25 mouse cellular contexts compared by ENCODE assay signal in genomic region chr17:66665201-66665756, GRCm38 (mm10).
DNase-seq lines count a peak whose midpoint lies in the region; ATAC-seq and TF ChIP-seq lines count a peak whose summit lies in the region.
"Had no signal": no experiment of that assay in that cellular context is flagged by ENCODE, and none has a peak within 500 bp of the region (broad histone marks: within the 10 kb centered on the region; RNA-seq: fewer than 3 reads in every experiment).

No protein-coding gene starts in this region.

- no peak for TF ChIP-seq CTCF in intestine, postnatal 0 days (IDR thresholded peaks at IDR 0.05; ENCODE audit: low read depth)
- no peak for TF ChIP-seq CTCF in stomach, postnatal 0 days (IDR thresholded peaks at IDR 0.05; ENCODE audit: low read depth)

- ATAC-seq in intestine, embryonic 15.5 days, result peak; percentile 53
- ATAC-seq in intestine, postnatal 0 days, result no peak
- ATAC-seq in stomach, embryonic 14.5 days (ENCODE audit: insufficient number of reproducible peaks, insufficient read depth, low FRiP score, low read depth), result peak; percentile 37; the same call in 1 of the 2 replicates
- no peak for ATAC-seq in stomach, postnatal 0 days (ENCODE audit: low FRiP score, low TSS enrichment)
- ATAC-seq in intestine, embryonic 16.5 days, result peak; percentile 50; the same call in 1 of the 2 replicates
- no peak for ATAC-seq in forebrain, embryonic 14.5 days
- ATAC-seq: activated CD4-positive, CD25-positive, alpha-beta regulatory T cell, adult 4 months; CD4-positive, CD25-positive, alpha-beta regulatory T cell, adult 4 months; forebrain, embryonic 13.5 days; Patski had no signal

- no peaks in the 10 kb centered on the region for H3K4me1 ChIP-seq in intestine, embryonic 15.5 days (replicated peaks)
- H3K4me1 ChIP-seq in intestine, postnatal 0 days (replicated peaks; ENCODE audit: control insufficient read depth, insufficient read depth, low read length), result no peaks in the 10 kb centered on the region
- no peaks in the 10 kb centered on the region for H3K4me1 ChIP-seq in stomach, embryonic 14.5 days (ENCODE audit: control insufficient read depth, insufficient read depth, low read length)
- H3K4me1 ChIP-seq in stomach, postnatal 0 days (replicated peaks; ENCODE audit: control insufficient read depth, insufficient read depth), result no peaks in the 10 kb centered on the region
- peaks cover 11% of the 10 kb centered on the region for H3K4me1 ChIP-seq in intestine, embryonic 16.5 days (ENCODE audit: control insufficient read depth, insufficient read depth, low read length)
- H3K4me1 ChIP-seq in forebrain, embryonic 14.5 days (ENCODE audit: control insufficient read depth, insufficient read depth, low read length), result no peaks in the 10 kb centered on the region
- H3K4me1 ChIP-seq: embryonic facial prominence, embryonic 12.5 days; forebrain, embryonic 13.5 days had no signal

- peak; percentile 78 for DNase-seq in heart, adult 11 months
- DNase-seq in heart, postnatal 14 days, result no peak
- no peak for DNase-seq in stomach, postnatal 0 days (ENCODE audit: low spot score)
- no peak for DNase-seq in forebrain, embryonic 14.5 days (ENCODE audit: low spot score)
- DNase-seq: adrenal gland, adult 8-10 months; adrenal gland, postnatal 14 days; adrenal gland, postnatal 36 days; B cell, adult 2 months; cerebellum, adult 11-12 months; cerebellum, adult 2 months; cerebellum, adult 9-10 months; cerebellum, postnatal 10 days; cerebellum, postnatal 25 days had no signal

- 82% methylated on average over 3 of the region's 3 CpGs for WGBS in intestine, embryonic 15.5 days
- 66% methylated on average over 3 of the region's 3 CpGs for WGBS in intestine, postnatal 0 days
- WGBS in stomach, embryonic 14.5 days, result 75% methylated on average over 3 of the region's 3 CpGs
- 69% methylated on average over 3 of the region's 3 CpGs for WGBS in stomach, postnatal 0 days
- WGBS in intestine, embryonic 16.5 days, result 75% methylated on average over 3 of the region's 3 CpGs
- WGBS in forebrain, embryonic 14.5 days, result 82% methylated on average over 3 of the region's 3 CpGs

- intact Hi-C loops in heart, postnatal 14 days (cut with DNase I), result no loop called here

- H3K9ac ChIP-seq in intestine, embryonic 15.5 days, result no peak overlapping the region
- H3K9ac ChIP-seq in intestine, postnatal 0 days (ENCODE audit: low read depth, low read length), result no peak overlapping the region
- H3K9ac ChIP-seq in stomach, embryonic 14.5 days (replicated peaks; ENCODE audit: low read depth, low read length), result no peak overlapping the region
- H3K9ac ChIP-seq in stomach, postnatal 0 days (ENCODE audit: low read length), result no peak overlapping the region
- no peak overlapping the region for H3K9ac ChIP-seq in intestine, embryonic 16.5 days (ENCODE audit: low read depth, low read length)
- no peak overlapping the region for H3K9ac ChIP-seq in forebrain, embryonic 14.5 days (ENCODE audit: low read length)
- H3K9ac ChIP-seq: embryonic facial prominence, embryonic 12.5 days; forebrain, embryonic 13.5 days had no signal

- no peaks in the 10 kb centered on the region for H3K36me3 ChIP-seq in intestine, embryonic 15.5 days
- peaks cover 3% of the 10 kb centered on the region; the same call in 1 of the 2 replicates for H3K36me3 ChIP-seq in intestine, postnatal 0 days (ENCODE audit: control insufficient read depth, insufficient read depth)
- no peaks in the 10 kb centered on the region for H3K36me3 ChIP-seq in stomach, embryonic 14.5 days (ENCODE audit: control insufficient read depth, insufficient read depth, low read length)
- H3K36me3 ChIP-seq in stomach, postnatal 0 days (ENCODE audit: control insufficient read depth, insufficient read depth, low read length), result no peaks in the 10 kb centered on the region
- H3K36me3 ChIP-seq in intestine, embryonic 16.5 days (ENCODE audit: control insufficient read depth, insufficient read depth, low read length), result no peaks in the 10 kb centered on the region
- no peaks in the 10 kb centered on the region for H3K36me3 ChIP-seq in forebrain, embryonic 14.5 days (ENCODE audit: control insufficient read depth, insufficient read depth, low read length)
- H3K36me3 ChIP-seq: embryonic facial prominence, embryonic 10.5 days; embryonic facial prominence, embryonic 12.5 days; G1E had no signal

- H3K4me3 ChIP-seq in intestine, embryonic 15.5 days (replicated peaks), result no peak overlapping the region
- no peak overlapping the region for H3K4me3 ChIP-seq in intestine, postnatal 0 days (ENCODE audit: low read depth, low read length)
- H3K4me3 ChIP-seq in stomach, embryonic 14.5 days (ENCODE audit: low read depth, low read length), result no peak overlapping the region
- no peak overlapping the region for H3K4me3 ChIP-seq in stomach, postnatal 0 days (ENCODE audit: low read depth, low read length)
- H3K4me3 ChIP-seq in intestine, embryonic 16.5 days (ENCODE audit: low read length), result no peak overlapping the region
- no peak overlapping the region for H3K4me3 ChIP-seq in forebrain, embryonic 14.5 days (ENCODE audit: low read depth, low read length)
- H3K4me3 ChIP-seq: embryonic facial prominence, embryonic 10.5 days; embryonic facial prominence, embryonic 12.5 days; forebrain, embryonic 13.5 days had no signal

- no peaks in the 10 kb centered on the region for H3K9me3 ChIP-seq in intestine, embryonic 15.5 days
- no peaks in the 10 kb centered on the region for H3K9me3 ChIP-seq in intestine, postnatal 0 days (ENCODE audit: control insufficient read depth)
- no peaks in the 10 kb centered on the region for H3K9me3 ChIP-seq in stomach, embryonic 14.5 days (ENCODE audit: control insufficient read depth, low read depth, low read length)
- no peaks in the 10 kb centered on the region for H3K9me3 ChIP-seq in stomach, postnatal 0 days (ENCODE audit: control insufficient read depth, low read length)
- H3K9me3 ChIP-seq in intestine, embryonic 16.5 days (ENCODE audit: control insufficient read depth, low read length), result no peaks in the 10 kb centered on the region
- no peaks in the 10 kb centered on the region for H3K9me3 ChIP-seq in forebrain, embryonic 14.5 days (replicated peaks; ENCODE audit: control insufficient read depth, low read length)
- H3K9me3 ChIP-seq: embryonic facial prominence, embryonic 10.5 days; embryonic facial prominence, embryonic 12.5 days; forebrain, embryonic 13.5 days had no signal

- H3K4me2 ChIP-seq in intestine, embryonic 15.5 days (replicated peaks), result no peak overlapping the region
- H3K4me2 ChIP-seq in intestine, postnatal 0 days (replicated peaks; ENCODE audit: low read depth), result no peak overlapping the region
- no peak overlapping the region for H3K4me2 ChIP-seq in stomach, embryonic 14.5 days (replicated peaks; ENCODE audit: low read depth, low read length)
- H3K4me2 ChIP-seq in stomach, postnatal 0 days (replicated peaks; ENCODE audit: low read depth), result no peak overlapping the region
- no peak overlapping the region for H3K4me2 ChIP-seq in intestine, embryonic 16.5 days (ENCODE audit: low read depth, low read length)
- no peak overlapping the region for H3K4me2 ChIP-seq in forebrain, embryonic 14.5 days (ENCODE audit: low read length)
- H3K4me2 ChIP-seq: embryonic facial prominence, embryonic 12.5 days; forebrain, embryonic 13.5 days had no signal

- H3K27me3 ChIP-seq in intestine, embryonic 15.5 days (replicated peaks), result no peaks in the 10 kb centered on the region
- no peaks in the 10 kb centered on the region for H3K27me3 ChIP-seq in intestine, postnatal 0 days (replicated peaks; ENCODE audit: control insufficient read depth, insufficient read depth, low read length)
- no peaks in the 10 kb centered on the region for H3K27me3 ChIP-seq in stomach, embryonic 14.5 days (ENCODE audit: control insufficient read depth, insufficient read depth, low read length)
- H3K27me3 ChIP-seq in stomach, postnatal 0 days (ENCODE audit: control insufficient read depth, insufficient read depth, low read length), result no peaks in the 10 kb centered on the region
- H3K27me3 ChIP-seq in intestine, embryonic 16.5 days (replicated peaks; ENCODE audit: control insufficient read depth, insufficient read depth, low read length), result no peaks in the 10 kb centered on the region
- H3K27me3 ChIP-seq in forebrain, embryonic 14.5 days (replicated peaks; ENCODE audit: control insufficient read depth, insufficient read depth, low read length), result no peaks in the 10 kb centered on the region
- H3K27me3 ChIP-seq: CH12.LX; embryonic facial prominence, embryonic 12.5 days; forebrain, embryonic 13.5 days; Patski had no signal

- TF ChIP-seq EP300 in stomach, postnatal 0 days (optimal IDR thresholded peaks at IDR 0.05), result no peak

- no peak overlapping the region for H3K27ac ChIP-seq in intestine, embryonic 15.5 days
- H3K27ac ChIP-seq in intestine, postnatal 0 days (ENCODE audit: low read depth, low read length), result no peak overlapping the region
- H3K27ac ChIP-seq in stomach, embryonic 14.5 days (ENCODE audit: low read length), result no peak overlapping the region
- H3K27ac ChIP-seq in stomach, postnatal 0 days (replicated peaks), result no peak overlapping the region
- no peak overlapping the region for H3K27ac ChIP-seq in intestine, embryonic 16.5 days (ENCODE audit: low read length)
- no peak overlapping the region for H3K27ac ChIP-seq in forebrain, embryonic 14.5 days (ENCODE audit: low read depth, low read length)
- H3K27ac ChIP-seq: embryonic facial prominence, embryonic 10.5 days; embryonic facial prominence, embryonic 12.5 days; forebrain, embryonic 13.5 days had no signal

Comparison
In these comparisons a context has a peak if more than half of its experiments do, and no peak if none do; other contexts are left out.
1. ATAC-seq: peak in intestine, embryonic 15.5 days (single experiment), stomach, embryonic 14.5 days (single experiment) and intestine, embryonic 16.5 days (single experiment); none in intestine, postnatal 0 days (single experiment), stomach, postnatal 0 days (single experiment) and forebrain, embryonic 14.5 days (single experiment).